Mouse (Mus musculus): ENCODE measurements around the gene Slc39a11. TPM values are rescaled to one million over a fixed set of nuclear protein-coding genes. Genes with fewer than 3 reads are reported as not detected.

The Slc39a11 gene
- polyA plus RNA-seq, 1 experiment from 2014 or later = 32.2 TPM

GRCm38 (mm10) chr11:113326387-113327011 lies 323.4 kb downstream of the Slc39a11 start:
- Histone ChIP-seq H3K27me3 (no peaks in the 10 kb centered on the region; the same call in 1 of the 2 replicates), H3K9ac (no peak overlapping the region), H3K4me1 (replicated peaks) (peaks cover 52% of the 10 kb centered on the region), H3K27ac (peak overlapping the region; percentile 76), H3K4me3 (no peak overlapping the region), H3K36me3 (no peaks in the 10 kb centered on the region), H3K9me3 (no peaks in the 10 kb centered on the region), H3K4me2 (peak overlapping the region; percentile 41)
- ATAC-seq (ENCODE audit: low FRiP score) = peak; percentile 74
- 17% methylated on average over 17 of the region's 18 CpGs for WGBS

DNA sequence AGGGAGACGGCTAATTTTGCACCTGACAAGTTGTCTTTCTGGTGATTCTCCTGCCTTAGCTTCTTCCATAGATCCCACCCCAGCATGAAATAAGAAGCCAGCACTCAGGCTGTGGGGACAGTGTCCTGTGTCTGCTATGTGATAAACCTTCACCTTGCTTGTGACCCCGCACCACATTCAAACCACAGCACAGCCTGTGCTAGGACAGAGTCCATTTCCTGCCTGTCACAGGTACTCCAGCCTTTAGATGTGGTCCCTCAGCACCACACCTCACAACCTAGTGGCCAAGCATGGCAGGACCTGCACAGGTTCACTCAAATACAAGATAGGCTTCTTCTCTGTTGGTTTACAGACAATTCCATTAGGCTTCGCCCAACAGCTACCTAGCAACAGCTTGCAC lies 328.3 kb downstream of the Slc39a11 start:
- no peaks in the 10 kb centered on the region for H3K27me3 ChIP-seq
- no peak overlapping the region; the same call in 1 of the 2 replicates for H3K27ac ChIP-seq
- no peaks in the 10 kb centered on the region; the same call in 1 of the 2 replicates for H3K9me3 ChIP-seq
- no peak overlapping the region for H3K9ac ChIP-seq
- WGBS = 95% methylated on average over 3 of the region's 3 CpGs
- no peak for ATAC-seq (ENCODE audit: low FRiP score)
- H3K4me3 ChIP-seq = no peak overlapping the region
- no peak overlapping the region for H3K4me2 ChIP-seq
- H3K36me3 ChIP-seq = no peaks in the 10 kb centered on the region
- peaks cover 30% of the 10 kb centered on the region for H3K4me1 ChIP-seq (replicated peaks)

GRCm38 (mm10) chr11:113309265-113309951 lies 340.5 kb downstream of the Slc39a11 start:
- Histone ChIP-seq H3K27ac (peak overlapping the region; percentile 83), H3K9me3 (peaks cover 5% of the 10 kb centered on the region; the same call in 1 of the 2 replicates), H3K27me3 (0 out of 2 replicates have a peak, but pooled peaks cover 2% of the 10 kb centered on the region), H3K4me2 (no peak overlapping the region), H3K4me3 (no peak overlapping the region), H3K9ac (no peak overlapping the region), H3K36me3 (peaks cover 15% of the 10 kb centered on the region), H3K4me1 (replicated peaks) (peaks cover 31% of the 10 kb centered on the region)
- WGBS = 38% methylated on average over 10 of the region's 10 CpGs
- peak; percentile 53; the same call in 1 of the 2 replicates for ATAC-seq (ENCODE audit: low FRiP score)

GRCm38 (mm10) chr11:113308256-113308941 lies 341.5 kb downstream of the Slc39a11 start:
- H3K4me3 ChIP-seq = no peak overlapping the region

DNA sequence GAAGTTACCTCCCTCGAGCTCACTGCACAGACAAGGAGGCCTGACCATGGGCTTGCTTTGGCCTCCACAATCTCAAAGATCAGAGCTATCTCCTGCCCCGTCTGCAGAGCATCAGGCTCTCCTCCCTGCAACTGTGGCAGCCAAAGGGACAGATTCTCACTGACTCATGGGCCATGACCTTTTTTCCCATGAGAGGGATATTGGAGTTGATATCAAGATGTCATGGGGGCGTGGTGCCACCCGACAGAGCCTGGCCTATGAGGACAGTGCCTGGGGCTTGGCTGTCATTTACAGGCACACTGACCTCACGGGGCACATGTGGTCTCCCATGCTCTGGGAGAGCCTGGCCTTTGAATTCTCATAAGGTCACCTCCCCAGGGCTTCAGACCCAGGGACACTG lies 346.7 kb downstream of the Slc39a11 start:
- H3K27ac ChIP-seq = no peak overlapping the region
- H3K4me1 ChIP-seq (replicated peaks) = peaks cover 23% of the 10 kb centered on the region
- no peak overlapping the region for H3K9ac ChIP-seq
- H3K4me3 ChIP-seq = no peak overlapping the region
- 80% methylated on average over 5 of the region's 5 CpGs for WGBS
- peaks cover 18% of the 10 kb centered on the region for H3K36me3 ChIP-seq
- H3K27me3 ChIP-seq = 0 out of 2 replicates have a peak, but pooled peaks cover 2% of the 10 kb centered on the region
- H3K9me3 ChIP-seq = peaks cover 5% of the 10 kb centered on the region; the same call in 1 of the 2 replicates
- H3K4me2 ChIP-seq = no peak overlapping the region
- no peak for ATAC-seq (ENCODE audit: low FRiP score)

More at GRCm38 (mm10) chr11:113308256-113308941, 341.5 kb downstream of the Slc39a11 start:
- WGBS = 26% methylated on average over 4 of the region's 4 CpGs
- Histone ChIP-seq H3K4me2 (no peak overlapping the region), H3K9ac (no peak overlapping the region), H3K36me3 (peaks cover 18% of the 10 kb centered on the region), H3K4me1 (replicated peaks) (peaks cover 25% of the 10 kb centered on the region), H3K27ac (peak overlapping the region; percentile 83), H3K9me3 (peaks cover 5% of the 10 kb centered on the region; the same call in 1 of the 2 replicates), H3K27me3 (0 out of 2 replicates have a peak, but pooled peaks cover 2% of the 10 kb centered on the region)
- ATAC-seq (ENCODE audit: low FRiP score) = 0 out of 2 replicates have a peak, but pooled peaks have one; percentile 18

- Histone ChIP-seq H3K9me3 (no peaks in the 10 kb centered on the region), H3K4me1 (replicated peaks) (peaks cover 36% of the 10 kb centered on the region), H3K4me3 (no peak overlapping the region), H3K27ac (peak overlapping the region; percentile 75), H3K9ac (no peak overlapping the region), H3K4me2 (no peak overlapping the region), H3K36me3 (peaks cover 4% of the 10 kb centered on the region; the same call in 1 of the 2 replicates), H3K27me3 (no peaks in the 10 kb centered on the region)
- no peak for ATAC-seq (ENCODE audit: low FRiP score)
- 24% methylated on average over 10 of the region's 10 CpGs for WGBS
Measured at GRCm38 (mm10) chr11:113299492-113299891, 350.4 kb downstream of the Slc39a11 start.

DNA sequence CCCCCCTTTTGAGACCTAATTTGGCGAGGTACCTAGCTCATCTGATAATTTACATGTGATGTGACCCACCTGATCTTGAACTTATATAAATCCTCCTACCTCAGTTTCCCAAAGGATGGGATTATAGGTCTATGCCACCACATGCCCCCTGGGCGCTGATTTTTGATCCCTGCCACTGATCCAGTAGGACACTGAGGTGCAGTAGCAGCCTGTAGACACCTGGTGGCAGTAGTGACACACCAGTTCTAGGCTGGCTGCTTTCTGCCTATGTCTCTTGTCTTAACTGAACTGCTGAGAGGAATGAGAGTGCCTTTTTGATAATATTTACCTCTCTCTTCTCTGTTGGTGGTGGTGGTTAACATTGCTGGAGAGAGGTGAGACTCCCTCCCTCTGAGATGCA lies 352.1 kb downstream of the Slc39a11 start:
- H3K36me3 ChIP-seq = no peaks in the 10 kb centered on the region
- no peak overlapping the region for H3K4me3 ChIP-seq
- H3K9me3 ChIP-seq = no peaks in the 10 kb centered on the region
- 0 out of 2 replicates have a peak, but pooled peaks have one; percentile 19 for ATAC-seq (ENCODE audit: low FRiP score)
- no peak overlapping the region for H3K4me2 ChIP-seq
- H3K27me3 ChIP-seq = peaks cover 3% of the 10 kb centered on the region; the same call in 1 of the 2 replicates
- H3K27ac ChIP-seq = no peak overlapping the region
- 13% methylated on average over 2 of the region's 2 CpGs for WGBS
- no peak overlapping the region for H3K9ac ChIP-seq
- H3K4me1 ChIP-seq (replicated peaks) = peaks cover 52% of the 10 kb centered on the region

- H3K4me1 ChIP-seq (replicated peaks) = peaks cover 54% of the 10 kb centered on the region
- WGBS = 89% methylated on average over 22 of the region's 22 CpGs
- ATAC-seq (ENCODE audit: low FRiP score) = no peak
- no peak overlapping the region for H3K27ac ChIP-seq
- no peaks in the 10 kb centered on the region for H3K36me3 ChIP-seq
- H3K9me3 ChIP-seq = no peaks in the 10 kb centered on the region
- no peak overlapping the region for H3K4me3 ChIP-seq
- H3K4me2 ChIP-seq = no peak overlapping the region
- peaks cover 3% of the 10 kb centered on the region; the same call in 1 of the 2 replicates for H3K27me3 ChIP-seq
- H3K9ac ChIP-seq = no peak overlapping the region
Measured at GRCm38 (mm10) chr11:113296912-113297625, 352.8 kb downstream of the Slc39a11 start.

- Histone ChIP-seq H3K9ac (no peak overlapping the region), H3K4me1 (replicated peaks) (peaks cover 59% of the 10 kb centered on the region), H3K4me3 (no peak overlapping the region), H3K4me2 (no peak overlapping the region), H3K9me3 (no peaks in the 10 kb centered on the region), H3K27me3 (peaks cover 4% of the 10 kb centered on the region; the same call in 1 of the 2 replicates), H3K27ac (peak overlapping the region; percentile 44; the same call in 1 of the 2 replicates), H3K36me3 (no peaks in the 10 kb centered on the region)
- no peak for ATAC-seq (ENCODE audit: low FRiP score)
- 33% methylated on average over 7 of the region's 7 CpGs for WGBS
Measured at GRCm38 (mm10) chr11:113296162-113296561, 353.7 kb downstream of the Slc39a11 start.

- ATAC-seq (ENCODE audit: low FRiP score) = peak; percentile 62
- H3K9me3 ChIP-seq = no peaks in the 10 kb centered on the region
- no peaks in the 10 kb centered on the region for H3K36me3 ChIP-seq
- H3K4me3 ChIP-seq = no peak overlapping the region
- no peak overlapping the region for H3K4me2 ChIP-seq
- peak overlapping the region; percentile 66; the same call in 1 of the 2 replicates for H3K27ac ChIP-seq
- H3K9ac ChIP-seq = peak overlapping the region; percentile 3; the same call in 1 of the 2 replicates
- peaks cover 12% of the 10 kb centered on the region; the same call in 1 of the 2 replicates for H3K27me3 ChIP-seq
- H3K4me1 ChIP-seq (replicated peaks) = peaks cover 58% of the 10 kb centered on the region
- 12% methylated on average over 8 of the region's 8 CpGs for WGBS
Measured at GRCm38 (mm10) chr11:113294518-113294917, 355.4 kb downstream of the Slc39a11 start.

DNA sequence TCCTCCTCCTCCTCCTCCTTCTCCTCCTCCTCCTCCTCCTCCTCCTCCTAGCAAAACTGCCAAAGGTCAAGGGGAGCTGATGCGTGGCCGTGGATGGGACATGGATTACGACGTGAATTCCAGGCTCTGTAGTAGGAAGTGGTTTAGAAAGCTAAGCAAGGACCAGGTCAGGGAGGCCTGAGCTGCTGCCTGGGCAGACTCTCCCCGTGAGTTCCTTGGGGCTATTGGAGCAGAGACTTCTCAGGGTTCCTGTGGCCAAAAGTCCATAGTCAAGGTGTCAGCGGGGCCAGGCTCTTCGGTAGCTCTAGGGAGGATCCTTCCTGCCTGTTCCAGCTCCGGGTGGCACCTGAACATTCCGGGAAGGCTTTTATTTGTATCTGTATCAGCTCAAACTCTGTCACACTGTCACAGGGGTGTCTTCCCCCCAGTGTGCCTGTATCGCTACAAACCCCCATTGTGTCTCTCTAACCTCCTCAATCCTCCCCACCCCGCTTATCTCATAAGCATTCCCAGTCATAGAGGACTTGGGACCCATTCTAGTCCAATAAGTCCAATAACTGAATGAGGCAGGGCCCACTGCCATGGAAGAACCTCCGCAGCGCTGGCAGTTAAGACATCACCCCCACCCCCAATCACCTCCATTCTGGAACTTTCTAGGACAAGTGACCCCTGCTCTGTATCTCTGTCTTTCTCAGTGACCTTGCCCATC lies 356.8 kb downstream of the Slc39a11 start:
- Histone ChIP-seq H3K9ac (no peak overlapping the region), H3K27me3 (peaks cover 12% of the 10 kb centered on the region; the same call in 1 of the 2 replicates), H3K36me3 (no peaks in the 10 kb centered on the region), H3K9me3 (no peaks in the 10 kb centered on the region), H3K27ac (no peak overlapping the region), H3K4me3 (no peak overlapping the region), H3K4me1 (replicated peaks) (peaks cover 45% of the 10 kb centered on the region), H3K4me2 (no peak overlapping the region)
- WGBS = 76% methylated on average over 13 of the region's 13 CpGs
- no peak for ATAC-seq (ENCODE audit: low FRiP score)

Data from hindbrain, embryonic 13.5 days (tissue).